Mouse (Mus musculus) myocyte (in vitro differentiated cells): ENCODE measurements around the gene Wnt9a. TPM values are rescaled to one million over a fixed set of nuclear protein-coding genes. Genes with fewer than 3 reads are reported as not detected.

Experiments
- H3K27me3 ChIP-seq: one replicate; pipeline ENCODE4 v1.6.1; 2011; ENCODE audit not compliant: control insufficient read depth, insufficient read depth, insufficient read length
- H3K36me3 ChIP-seq: one replicate; pipeline ENCODE4 v1.6.1; 2011; ENCODE audit not compliant: control insufficient read depth, insufficient read depth
- H3K4me2 ChIP-seq: one replicate; pipeline ENCODE4 v1.6.1; 2011; ENCODE audit warnings: low read depth, control low read depth
- H3K4me3 ChIP-seq: one replicate; pipeline ENCODE4 v1.5.1; 2011; ENCODE audit warnings: mild to moderate bottlenecking, control low read depth, moderate library complexity
- H3K79me2 ChIP-seq: one replicate; pipeline ENCODE4 v1.6.1; 2011; ENCODE audit not compliant: control insufficient read depth, insufficient read depth
- H3ac ChIP-seq: one replicate; pipeline ENCODE4 v1.6.1; 2011; ENCODE audit not compliant: control insufficient read depth, insufficient read length
- CEBPB ChIP-seq: IDR thresholded peaks from 2 replicates; pipeline ENCODE4 v1.6.1; 2011; ENCODE audit warnings: mild to moderate bottlenecking, moderate library complexity; ENCODE audit not compliant: poor library complexity, insufficient read depth, severe bottlenecking
- E2F4 ChIP-seq: IDR thresholded peaks from one replicate; pipeline ENCODE4 v1.6.1; 2011; ENCODE audit warnings: mild to moderate bottlenecking, control low read depth, moderate library complexity; ENCODE audit not compliant: insufficient read depth
- MAX ChIP-seq: IDR thresholded peaks from one replicate; pipeline ENCODE4 v1.6.1; 2011; ENCODE audit warnings: low read depth, mild to moderate bottlenecking, control low read depth
- MYOD1 ChIP-seq, 3 experiments: IDR thresholded peaks; one replicate each; pipeline ENCODE4 v1.6.1; 2011; ENCODE audit warnings: control low read depth in 2 of 3, low read depth in 2 of 3, mild to moderate bottlenecking in 2 of 3, moderate library complexity in 1 of 3; ENCODE audit not compliant: insufficient read length in 2 of 3, control insufficient read depth in 1 of 3
- MYOG ChIP-seq, 3 experiments: IDR thresholded peaks; one replicate each; pipeline ENCODE4 v1.6.1; 2011; ENCODE audit warnings: control low read depth in 2 of 3, low read depth in 2 of 3, mild to moderate bottlenecking in 2 of 3; ENCODE audit not compliant: insufficient read length in 2 of 3, control insufficient read depth in 1 of 3, insufficient read depth in 1 of 3
- POLR2A ChIP-seq: IDR thresholded peaks from one replicate; pipeline ENCODE4 v1.6.1; 2011; ENCODE audit warnings: low read depth, mild to moderate bottlenecking, control low read depth, moderate library complexity; ENCODE audit not compliant: insufficient read length
- POLR2AphosphoS2 ChIP-seq: IDR thresholded peaks from one replicate; pipeline ENCODE4 v1.6.1; 2011; ENCODE audit warnings: low read depth, control low read depth; ENCODE audit not compliant: insufficient read length
- REST ChIP-seq: IDR thresholded peaks from one replicate; pipeline ENCODE4 v1.6.1; 2011; ENCODE audit warnings: mild to moderate bottlenecking, control low read depth, moderate library complexity; ENCODE audit not compliant: insufficient read depth, insufficient read length
- SRF ChIP-seq: IDR thresholded peaks from one replicate; pipeline ENCODE4 v1.6.1; 2011; ENCODE audit warnings: low read depth; ENCODE audit not compliant: control insufficient read depth, insufficient read length
- TCF12 ChIP-seq: IDR thresholded peaks from one replicate; pipeline ENCODE4 v1.6.1; 2011; ENCODE audit warnings: mild to moderate bottlenecking, control low read depth; ENCODE audit not compliant: poor library complexity, insufficient read depth, severe bottlenecking
- TCF3 ChIP-seq: IDR thresholded peaks from one replicate; pipeline ENCODE4 v1.6.1; 2011; ENCODE audit warnings: low read depth, control low read depth; ENCODE audit not compliant: insufficient read length
- USF1 ChIP-seq: IDR thresholded peaks from one replicate; pipeline ENCODE4 v1.6.1; 2011; ENCODE audit warnings: low read depth, mild to moderate bottlenecking, control low read depth, moderate library complexity
- polyA plus RNA-seq: library from polyadenylated mRNA; unstranded; fragments of >200 nt; fragmentation: generic; extraction: Trizol; gene quantifications from one replicate; pipeline ENCODE4 v1.2.1, GENCODE M21; 2012; ENCODE audit warnings: missing spikeins

The Wnt9a gene
- polyA plus RNA-seq, 1 experiment = 11.6 TPM

DNA sequence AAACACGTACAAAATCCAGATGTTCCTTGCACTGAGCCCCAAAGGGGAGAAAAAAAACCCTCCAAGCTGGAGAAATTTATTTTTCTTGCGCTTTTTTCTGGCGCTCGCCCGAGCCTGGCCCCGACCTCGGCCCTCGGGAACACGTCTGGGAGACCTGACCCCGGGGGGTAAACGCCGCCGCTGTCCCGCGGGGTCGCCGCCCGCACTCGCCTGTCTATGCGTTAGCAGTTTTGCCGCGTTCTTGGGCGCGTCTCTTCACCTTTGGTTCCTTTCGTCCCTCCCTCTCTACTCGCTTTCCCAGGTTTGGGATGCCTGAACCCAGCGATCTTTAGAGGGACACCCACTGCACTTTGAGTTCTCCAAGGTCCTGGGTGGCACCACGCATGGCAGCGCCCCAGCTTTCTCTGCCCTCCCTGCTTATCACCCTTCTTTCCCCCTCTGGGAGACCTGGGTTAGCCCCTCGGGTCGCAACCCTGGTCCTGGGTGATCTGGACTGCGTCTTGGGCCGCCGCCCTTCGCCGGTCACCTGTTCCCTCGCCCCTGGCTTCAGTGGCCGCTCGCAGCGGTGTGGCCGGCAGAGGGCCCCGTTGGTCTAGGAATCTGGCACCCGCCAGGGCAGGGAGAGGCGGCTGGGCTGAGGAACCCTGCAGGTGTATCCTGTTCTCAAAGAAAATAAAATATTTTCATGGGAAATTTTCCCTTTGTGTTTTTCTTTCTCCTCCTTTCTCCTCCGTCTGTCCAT, 865 bp downstream of the Wnt9a start:
- H3K27me3 ChIP-seq = no peaks in the 10 kb centered on the region

GRCm38 (mm10) chr11:59308164-59308542, 1.4 kb downstream of the Wnt9a start:
- H3K4me3 ChIP-seq = peak overlapping the region; percentile 36
- no peak overlapping the region for H3ac ChIP-seq
- H3K36me3 ChIP-seq = no peaks in the 10 kb centered on the region
- H3K4me2 ChIP-seq = peak overlapping the region; percentile 87
- no peaks in the 10 kb centered on the region for H3K27me3 ChIP-seq
- no peaks in the 10 kb centered on the region for H3K79me2 ChIP-seq
- TF ChIP-seq USF1 (no peak), SRF (no peak), POLR2AphosphoS2 (no peak), POLR2A (no peak), MYOD1 (IDR thresholded peaks at IDR 0.05; ENCODE audit: control insufficient read depth in 1 of 3, insufficient read length in 2 of 3, low read depth in 2 of 3) (peak in 2 of 3 experiments; percentile 93 to 98), MYOG (IDR thresholded peaks at IDR 0.05; ENCODE audit: control insufficient read depth in 1 of 3, insufficient read depth in 1 of 3, insufficient read length in 2 of 3, low read depth in 2 of 3) (peak; percentile 18 to 97 (median 93)), TCF12 (peak; percentile 74), MAX (no peak), REST (no peak), TCF3 (peak; percentile 86), CEBPB (no peak)

More for the DNA sequence above, 865 bp downstream of the Wnt9a start:
- peak overlapping the region; percentile 36 for H3K4me3 ChIP-seq
- peak overlapping the region; percentile 87 for H3K4me2 ChIP-seq
- peak in 1 of 3 experiments; percentile 68 for TF ChIP-seq MYOG (IDR thresholded peaks at IDR 0.05; ENCODE audit: control insufficient read depth in 1 of 3, insufficient read depth in 1 of 3, insufficient read length in 2 of 3, low read depth in 2 of 3)
- peak in 2 of 3 experiments; percentile 50 to 78 for TF ChIP-seq MYOD1 (IDR thresholded peaks at IDR 0.05; ENCODE audit: control insufficient read depth in 1 of 3, insufficient read length in 2 of 3, low read depth in 2 of 3)
- TF ChIP-seq POLR2AphosphoS2 = no peak
- no peak for TF ChIP-seq TCF3
- no peak for TF ChIP-seq SRF
- TF ChIP-seq E2F4 = no peak
- no peak for TF ChIP-seq REST
- no peak for TF ChIP-seq CEBPB
- no peak for TF ChIP-seq POLR2A
- TF ChIP-seq USF1 = no peak
- TF ChIP-seq TCF12 = no peak
- TF ChIP-seq MAX = no peak
- no peaks in the 10 kb centered on the region for H3K36me3 ChIP-seq
- H3ac ChIP-seq = peak overlapping the region; percentile 67
- H3K79me2 ChIP-seq = no peaks in the 10 kb centered on the region

GRCm38 (mm10) chr11:59308625-59309024, 1.9 kb downstream of the Wnt9a start:
- no peaks in the 10 kb centered on the region for H3K27me3 ChIP-seq
- H3K4me3 ChIP-seq = peak overlapping the region; percentile 36

GRCm38 (mm10) chr11:59309106-59309805, 2.5 kb downstream of the Wnt9a start:
- no peaks in the 10 kb centered on the region for H3K36me3 ChIP-seq
- TF ChIP-seq TCF3 = no peak
- no peak for TF ChIP-seq REST
- TF ChIP-seq POLR2AphosphoS2 = no peak
- no peak for TF ChIP-seq POLR2A
- TF ChIP-seq TCF12 = no peak
- TF ChIP-seq E2F4 = no peak
- peak; percentile 84 for TF ChIP-seq USF1
- TF ChIP-seq MAX = no peak
- no peak for TF ChIP-seq MYOD1 (IDR thresholded peaks at IDR 0.05; ENCODE audit: control insufficient read depth in 1 of 3, insufficient read length in 2 of 3, low read depth in 2 of 3)
- no peak for TF ChIP-seq CEBPB
- TF ChIP-seq SRF = no peak
- TF ChIP-seq MYOG (IDR thresholded peaks at IDR 0.05; ENCODE audit: control insufficient read depth in 1 of 3, insufficient read depth in 1 of 3, insufficient read length in 2 of 3, low read depth in 2 of 3) = peak in 1 of 3 experiments; percentile 33
- peak overlapping the region; percentile 87 for H3K4me2 ChIP-seq
- no peaks in the 10 kb centered on the region for H3K79me2 ChIP-seq
- H3ac ChIP-seq = no peak overlapping the region
- H3K27me3 ChIP-seq = no peaks in the 10 kb centered on the region
- H3K4me3 ChIP-seq = peak overlapping the region; percentile 36

More at GRCm38 (mm10) chr11:59308625-59309024, 1.9 kb downstream of the Wnt9a start:
- no peaks in the 10 kb centered on the region for H3K79me2 ChIP-seq
- no peak overlapping the region for H3ac ChIP-seq
- H3K36me3 ChIP-seq = no peaks in the 10 kb centered on the region
- peak overlapping the region; percentile 87 for H3K4me2 ChIP-seq
- TF ChIP-seq REST = no peak

DNA sequence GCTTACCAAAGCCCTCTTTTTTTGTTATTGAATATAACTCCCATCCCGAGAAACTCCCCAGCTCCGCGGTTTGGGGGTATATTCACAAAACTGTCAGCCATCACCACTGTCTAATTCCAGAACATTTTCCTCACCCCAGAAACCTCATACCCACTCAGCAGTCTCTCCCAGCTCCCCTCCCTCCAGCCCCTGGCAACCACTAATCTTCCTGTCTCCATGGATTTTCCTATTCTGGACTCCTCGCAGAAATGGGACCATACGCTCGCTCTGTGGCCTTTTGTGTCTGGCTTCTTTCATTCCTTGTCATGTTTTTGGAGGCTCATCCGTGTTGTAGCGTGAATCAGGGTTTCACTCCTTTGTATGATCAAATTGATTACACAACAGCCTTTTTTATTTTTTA, 3.2 kb downstream of the Wnt9a start:
- TF ChIP-seq TCF3 (no peak), MAX (no peak), E2F4 (no peak)
- Histone ChIP-seq H3K4me3 (no peak overlapping the region), H3K36me3 (no peaks in the 10 kb centered on the region), H3K27me3 (no peaks in the 10 kb centered on the region), H3ac (no peak overlapping the region), H3K79me2 (peaks cover 1% of the 10 kb centered on the region), H3K4me2 (peak overlapping the region; percentile 27)
